Mouse (Mus musculus): ENCODE data around the gene Rpl28. TPM values are rescaled to one million over a fixed set of nuclear protein-coding genes. Genes with fewer than 3 reads are reported as not detected.

The Rpl28 gene
- total RNA-seq, 2 experiments from 2014 or later = 603 to 645 TPM

DNA sequence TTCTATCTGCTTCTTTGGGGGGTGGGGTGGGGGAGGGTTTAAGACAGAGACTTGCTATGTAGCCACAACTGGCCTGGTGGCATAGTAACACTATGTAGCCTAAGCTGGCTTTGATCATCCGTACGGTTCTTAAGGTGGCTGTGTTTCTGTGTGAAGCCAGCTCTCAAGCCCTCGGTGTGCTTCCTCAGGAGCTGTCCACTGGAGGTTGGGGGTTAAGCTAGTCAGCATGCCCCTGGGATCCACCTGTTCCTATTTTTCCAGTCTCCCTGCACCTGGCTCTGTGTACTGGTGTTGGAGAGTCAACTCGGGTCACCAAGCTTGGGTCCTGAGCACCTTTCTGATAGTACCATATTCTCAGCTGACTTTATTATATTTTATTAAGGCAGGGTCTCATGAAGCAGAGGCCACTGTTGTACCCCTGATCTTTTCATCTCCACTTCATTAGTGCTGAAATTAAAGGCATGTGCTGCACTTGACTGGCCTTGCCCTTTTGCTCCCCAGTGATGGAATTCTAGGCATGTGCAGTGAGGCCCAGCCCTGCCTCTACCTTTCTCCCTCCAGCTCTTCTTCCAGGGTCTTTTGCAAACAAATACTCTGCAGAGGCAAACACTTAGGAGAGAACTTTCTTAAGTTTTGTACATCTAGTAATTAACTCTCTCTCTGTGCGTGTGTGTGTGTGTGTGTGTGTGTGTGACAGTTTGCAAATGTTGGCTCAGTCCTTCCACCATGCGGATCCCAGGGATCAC lies 29.7 kb downstream of the Rpl28 start:
- intact Hi-C loops (cut with DNase I) = no loop called here
- no peak for DNase-seq

DNA sequence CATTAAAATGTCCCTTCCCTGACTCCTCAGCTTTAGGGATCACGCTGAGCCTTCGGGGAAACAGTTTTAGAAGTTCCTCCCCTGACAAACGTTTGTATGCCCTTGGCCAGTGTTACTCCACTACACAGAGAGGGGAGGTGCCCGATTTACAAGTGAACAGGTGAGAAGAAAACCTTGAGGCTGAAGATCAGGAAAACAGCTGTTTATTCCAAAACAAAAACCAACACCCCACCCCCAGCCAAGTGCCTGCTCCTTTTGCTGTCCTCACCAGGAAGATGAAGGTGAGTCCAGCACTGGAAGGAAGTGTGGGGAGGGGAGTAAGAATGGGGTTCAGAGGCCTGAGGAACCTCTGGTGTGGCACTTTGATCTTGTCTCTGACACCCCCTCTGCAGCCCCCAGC lies 32.7 kb downstream of the Rpl28 start:
- intact Hi-C loops (cut with DNase I) = no loop called here
- DNase-seq = no peak

DNA sequence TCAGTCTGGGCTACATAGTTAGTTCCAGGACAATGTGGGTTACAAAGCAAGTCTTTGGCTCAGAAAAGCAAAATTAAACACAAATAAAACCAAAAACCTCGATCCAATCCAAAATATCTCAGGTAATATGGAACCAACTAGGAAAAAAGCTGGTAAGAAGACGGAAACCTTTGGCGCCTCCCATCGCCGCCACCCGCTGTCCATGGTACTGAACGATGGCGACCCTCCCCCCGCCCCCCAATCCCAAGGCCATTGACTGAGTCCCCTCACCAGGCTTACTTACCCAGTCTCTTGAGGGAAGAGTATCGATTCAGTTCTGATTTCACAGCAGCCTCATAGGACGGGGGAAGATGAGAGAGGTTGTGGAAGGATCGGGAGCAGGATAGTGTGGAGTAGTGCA lies 37.8 kb downstream of the Rpl28 start:
- intact Hi-C loops (cut with DNase I) = no loop called here
- no peak for DNase-seq

DNA sequence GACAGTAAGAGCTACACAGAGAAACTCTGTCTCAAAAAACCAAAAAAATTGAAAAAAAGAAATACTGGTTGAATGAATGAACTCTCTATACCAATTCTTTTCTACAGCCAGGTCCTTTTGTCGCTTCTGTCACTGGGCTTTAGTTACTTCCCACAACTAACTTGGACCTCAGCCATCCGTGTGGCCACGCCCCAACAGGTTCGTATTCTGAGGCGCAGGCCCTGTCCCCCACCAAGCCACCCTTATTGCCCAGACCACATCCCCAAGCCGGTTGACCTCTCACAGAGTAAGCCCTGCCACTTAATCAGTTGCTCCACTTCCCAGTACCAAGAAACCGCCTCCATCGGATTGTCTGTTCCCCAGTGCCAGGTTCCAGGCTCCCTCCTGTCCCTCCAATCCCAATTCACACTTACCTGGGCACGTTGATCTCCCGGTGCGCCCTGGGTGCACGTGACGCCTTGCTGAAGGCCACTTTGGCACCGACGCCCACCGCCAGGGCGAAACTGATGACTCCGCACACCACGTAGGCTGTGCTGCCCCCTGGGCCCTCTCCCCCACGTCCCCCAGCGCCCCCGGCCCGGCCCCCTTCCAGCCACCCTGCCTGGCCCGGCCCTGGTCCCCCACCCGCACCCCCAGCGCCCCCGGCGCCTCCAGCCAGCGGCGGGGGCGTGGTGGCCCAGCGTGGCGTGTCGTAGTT lies 43.1 kb downstream of the Rpl28 start:
- intact Hi-C loops (cut with DNase I) = no loop called here
- DNase-seq = no peak

DNA sequence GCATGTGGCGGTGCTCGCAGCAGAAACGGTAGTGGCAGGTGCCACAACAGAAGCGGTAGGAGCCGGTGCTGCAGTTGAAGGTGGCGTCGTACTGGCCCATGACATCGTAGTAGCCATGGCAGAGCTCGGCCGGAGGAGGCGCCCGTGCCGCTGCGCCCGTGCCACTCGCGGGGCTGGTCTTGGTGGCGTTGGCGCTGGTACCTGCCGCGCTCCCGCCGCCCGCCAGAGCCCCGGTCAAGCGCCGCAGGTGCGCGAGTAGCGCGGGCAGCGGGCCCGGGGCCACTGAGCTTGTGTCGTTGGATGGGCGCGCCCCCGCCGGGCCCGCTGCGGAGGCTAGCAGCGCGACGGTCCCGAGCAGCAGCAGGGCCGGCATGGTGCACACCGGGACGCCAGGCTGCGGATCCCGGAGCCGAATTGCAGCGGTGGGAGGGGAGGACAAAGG lies 43.7 kb downstream of the Rpl28 start:
- peak; percentile 72 for DNase-seq
- intact Hi-C loops (cut with DNase I) = no loop called here

DNA sequence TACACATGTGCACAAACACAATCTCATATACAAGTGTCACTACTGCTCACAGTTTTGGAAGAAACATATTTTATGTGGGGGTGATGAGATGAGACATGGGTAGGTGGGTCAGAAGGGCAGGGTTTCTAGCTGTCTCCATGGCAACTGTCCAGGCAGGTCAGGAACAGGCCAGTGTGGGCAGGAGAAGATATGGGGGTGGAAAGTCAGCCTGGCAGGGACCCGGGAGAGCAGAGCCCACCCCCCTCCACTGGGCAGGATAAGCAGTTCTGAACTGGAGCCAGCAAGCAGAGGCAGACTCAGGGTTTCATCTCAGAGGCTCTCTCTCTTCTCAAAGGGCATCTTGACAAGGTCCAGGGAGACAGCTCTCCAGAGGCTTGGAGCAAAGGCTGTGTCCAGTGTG lies 45.0 kb downstream of the Rpl28 start:
- intact Hi-C loops (cut with DNase I) = no loop called here
- DNase-seq = no peak

DNA sequence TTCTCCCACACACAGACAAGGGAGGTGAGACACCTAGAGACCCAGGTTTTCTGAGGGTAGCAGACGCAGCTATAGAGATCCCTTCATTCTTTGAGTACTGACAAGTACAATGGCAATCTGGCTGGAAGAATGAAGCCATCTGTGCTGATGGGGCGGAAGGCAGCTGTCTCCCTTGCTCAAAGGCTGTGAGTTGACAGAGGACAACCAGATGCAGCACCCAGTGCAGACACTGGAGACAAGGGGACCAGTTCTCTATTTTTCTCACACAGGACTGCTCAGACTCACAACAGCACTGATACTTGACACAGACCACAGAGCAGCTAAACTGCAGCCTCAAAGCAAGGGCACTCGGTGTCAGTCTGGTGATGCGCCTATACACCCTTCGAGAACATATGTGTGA lies 49.4 kb downstream of the Rpl28 start:
- intact Hi-C loops (cut with DNase I) = no loop called here
- DNase-seq = no peak

DNA sequence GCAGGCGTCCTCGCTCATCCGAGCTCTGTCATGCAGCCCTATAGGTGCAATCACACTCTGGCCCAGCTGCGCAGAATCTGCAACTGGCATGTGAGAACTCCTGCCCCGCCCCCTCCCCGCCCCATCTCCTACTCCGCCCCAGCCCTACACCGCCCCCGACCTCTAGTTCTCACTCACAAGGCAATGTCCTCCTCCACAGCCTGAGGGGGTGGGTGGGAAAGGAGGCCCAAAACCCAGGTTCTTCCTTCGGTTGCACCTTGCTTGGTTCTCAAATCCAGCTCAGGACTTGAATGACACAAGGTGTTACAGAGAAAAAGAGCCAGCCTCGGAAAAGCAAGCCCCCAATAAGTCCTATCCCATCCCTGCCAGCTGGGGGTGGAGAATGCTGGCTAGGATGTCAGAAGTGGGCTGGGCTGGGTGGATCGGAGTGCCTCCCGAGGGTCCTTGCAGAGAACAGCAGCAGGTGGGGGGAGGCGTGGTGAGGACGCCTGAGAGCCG lies 50.0 kb downstream of the Rpl28 start:
- DNase-seq = peak; percentile 28
- intact Hi-C loops (cut with DNase I) = no loop called here

DNA sequence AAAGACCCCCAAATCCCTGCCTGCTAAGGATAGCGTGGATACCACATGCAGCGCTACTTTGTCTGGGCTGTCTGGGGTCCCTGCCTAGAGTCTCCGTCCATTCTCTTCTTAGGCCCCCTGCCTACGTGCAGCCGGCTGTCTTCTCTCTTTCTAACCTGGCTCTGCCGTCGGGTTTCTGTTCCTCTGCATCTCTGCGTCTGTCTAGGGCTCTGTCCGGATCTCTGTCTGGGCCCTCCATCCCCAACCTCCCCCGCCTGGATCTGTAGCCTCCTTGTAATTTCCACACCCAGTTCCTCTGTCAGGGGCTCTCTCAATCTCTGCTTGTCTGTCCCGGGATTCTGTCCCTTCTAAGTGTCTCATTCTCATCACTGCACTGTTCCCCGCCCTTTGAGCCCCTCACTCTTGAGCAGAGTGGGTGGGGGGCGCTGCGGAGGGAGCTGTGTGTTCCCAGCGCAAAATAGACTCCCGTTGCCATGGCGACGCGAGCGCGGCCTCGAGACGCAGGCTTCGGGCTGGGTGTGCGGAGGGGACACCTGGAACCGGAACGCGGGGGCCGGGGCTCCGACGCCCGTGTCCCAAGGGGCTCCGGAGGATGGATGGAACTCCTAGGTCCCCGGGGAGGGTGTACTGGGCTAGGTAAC lies 51.0 kb downstream of the Rpl28 start:
- peak; percentile 64 for DNase-seq
- intact Hi-C loops (cut with DNase I) = no loop called here

DNA sequence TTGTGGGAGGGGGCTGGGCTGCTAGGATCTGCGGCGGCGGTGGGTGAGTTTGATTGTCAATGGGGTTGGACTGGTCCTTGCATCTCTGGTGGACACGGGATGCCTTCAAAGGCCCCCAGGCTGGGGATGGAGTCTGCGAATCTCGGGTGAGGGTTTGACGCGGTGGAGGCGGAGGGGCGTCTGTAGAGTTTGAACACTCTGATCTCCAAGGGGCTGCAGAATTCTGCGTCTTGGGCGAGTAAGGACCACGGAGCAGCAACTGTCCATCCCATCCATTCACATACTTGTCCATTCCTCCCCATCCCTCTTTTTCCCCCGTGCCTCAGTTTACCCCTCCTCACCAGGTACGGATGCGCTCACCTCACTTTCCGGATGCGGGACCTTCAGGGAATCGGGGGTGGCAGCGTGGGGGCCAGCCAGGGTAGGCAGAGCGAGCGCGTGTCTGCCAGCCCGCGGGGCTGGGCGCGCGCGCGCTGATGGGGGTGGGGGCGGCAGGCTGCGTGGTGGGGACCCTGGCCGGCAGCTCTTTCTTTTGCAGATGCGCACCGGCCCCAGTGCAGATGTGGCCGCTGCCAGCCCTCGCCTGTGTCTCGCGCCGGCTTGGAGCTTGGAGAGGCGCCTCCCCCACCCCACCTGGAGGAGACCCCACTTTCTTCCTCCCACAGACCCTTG lies 51.7 kb downstream of the Rpl28 start, which contains the start of gene Shisa7:
Gene Shisa7 (minus strand): TSS at position 452 of the 672 bp plus-strand sequence.
- no peak for DNase-seq
- intact Hi-C loops (cut with DNase I) = no loop called here

Other genes with a start within 250 kb of the Rpl28 start
- gene Syt5, start 245.3 kb upstream of the Rpl28 start, total RNA-seq (2021) = 100 to 1,000 TPM; 205 to 208 TPM
- 1 to 10 TPM; 1.7 to 2.1 TPM for gene Ptprh, start 188.8 kb upstream of the Rpl28 start, total RNA-seq (2021)
- 10 to 100 TPM; 12.5 to 14.8 TPM for gene Tmem86b, start 161.5 kb upstream of the Rpl28 start, total RNA-seq (2021)
- gene Ppp6r1, start 133.9 kb upstream of the Rpl28 start, total RNA-seq (2021) = 10 to 100 TPM; 87.9 to 89.1 TPM
- 100 to 1,000 TPM in 1 of 2 experiments, 10 to 100 TPM in 1; 99.7 to 111 TPM for gene Hspbp1, start 107.8 kb upstream of the Rpl28 start, total RNA-seq (2021)
- gene Brsk1, start 102.3 kb upstream of the Rpl28 start, total RNA-seq (2021) = 100 to 1,000 TPM; 258 to 262 TPM
- not detected for gene Tmem150b, start 67.6 kb upstream of the Rpl28 start, total RNA-seq (2021)
- 10 to 100 TPM; 53.2 to 58.9 TPM for gene Kmt5c, start 52.8 kb upstream of the Rpl28 start, total RNA-seq (2021)
- gene Cox6b2, start 39.8 kb upstream of the Rpl28 start, total RNA-seq (2021) = 1 to 10 TPM; 7.3 to 8.8 TPM
- not detected for gene Fam71e2, start 21.6 kb upstream of the Rpl28 start, total RNA-seq (2021)
- gene Il11, start 10.0 kb upstream of the Rpl28 start, total RNA-seq (2021) = 1 to 10 TPM in 1 of 2 experiments, under 1 TPM in 1; 0.82 to 1.2 TPM
- gene Tmem190, start 9.9 kb upstream of the Rpl28 start, total RNA-seq (2021) = not detected
- gene Tmem238, start 3.2 kb upstream of the Rpl28 start, total RNA-seq (2021) = 1 to 10 TPM; 5.5 to 6.0 TPM
- 100 to 1,000 TPM; 176 to 203 TPM for gene Ube2s, start 19.7 kb downstream of the Rpl28 start, total RNA-seq (2021)
- gene Shisa7, start 51.8 kb downstream of the Rpl28 start, total RNA-seq (2021) = 100 to 1,000 TPM; 112 to 126 TPM
- 1 to 10 TPM; 1.2 to 1.9 TPM for gene Isoc2b, start 77.4 kb downstream of the Rpl28 start, total RNA-seq (2021)
- 1 to 10 TPM; 6.2 to 6.5 TPM for gene Isoc2a, start 84.3 kb downstream of the Rpl28 start, total RNA-seq (2021)
- gene Gm36210, start 113.6 kb downstream of the Rpl28 start, total RNA-seq (2021) = under 1 TPM; 0.50 to 0.74 TPM
- gene Zfp628, start 122.3 kb downstream of the Rpl28 start, total RNA-seq (2021) = 10 to 100 TPM; 21.1 to 21.4 TPM
- gene Nat14, start 129.2 kb downstream of the Rpl28 start, total RNA-seq (2021) = 10 to 100 TPM; 50.8 to 51.5 TPM
- gene Ssc5d, start 132.9 kb downstream of the Rpl28 start, total RNA-seq (2021) = 1 to 10 TPM; 3.1 to 3.6 TPM
- gene Sbk2, start 171.5 kb downstream of the Rpl28 start, total RNA-seq (2021) = not detected
- 1 to 10 TPM; 1.4 to 1.5 TPM for gene Sbk3, start 178.3 kb downstream of the Rpl28 start, total RNA-seq (2021)
- 10 to 100 TPM; 58.7 to 61.7 TPM for gene Zfp579, start 203.3 kb downstream of the Rpl28 start, total RNA-seq (2021)
- gene Zfp524, start 221.5 kb downstream of the Rpl28 start, total RNA-seq (2021) = 1 to 10 TPM; 3.9 to 5.0 TPM
- 10 to 100 TPM; 28.0 to 31.4 TPM for gene Fiz1, start 221.8 kb downstream of the Rpl28 start, total RNA-seq (2021)
- not detected for gene Gm44973, start 222.6 kb downstream of the Rpl28 start, total RNA-seq (2021)
- gene Zfp865, start 227.5 kb downstream of the Rpl28 start, total RNA-seq (2021) = 10 to 100 TPM; 43.8 to 45.9 TPM
- 10 to 100 TPM; 50.4 to 61.6 TPM for gene Ccdc106, start 227.7 kb downstream of the Rpl28 start, total RNA-seq (2021)
- not detected for gene 4632433K11Rik, start 241.2 kb downstream of the Rpl28 start, total RNA-seq (2021)
- 1 to 10 TPM; 5.2 to 5.6 TPM for gene Zfp784, start 245.6 kb downstream of the Rpl28 start, total RNA-seq (2021)

Measured in left cerebral cortex, postnatal 4 days (tissue).